Mouse (Mus musculus) G1E (cell line): ENCODE measurements around the gene Wdfy3.

ENCODE experiments used
- CTCF ChIP-seq: IDR thresholded peaks from 2 replicates; pipeline ENCODE4 v1.5.1; 2012; ENCODE audit warnings: low read depth, low read length, inconsistent platforms, mixed read lengths
- GATA1 ChIP-seq: IDR thresholded peaks from 2 replicates; pipeline ENCODE4 v1.6.1; 2012; ENCODE audit warnings: borderline replicate concordance, low read length, inconsistent platforms, mixed read lengths
- POLR2AphosphoS5 ChIP-seq: IDR thresholded peaks from 2 replicates; pipeline ENCODE4 v1.6.1; 2012; ENCODE audit warnings: low read depth, low read length, inconsistent platforms; ENCODE audit not compliant: insufficient replicate concordance
- TAL1 ChIP-seq: conservative IDR thresholded peaks from 2 replicates; pipeline ENCODE4 v1.6.1; 2012; ENCODE audit warnings: low read depth, low read length, inconsistent platforms, mixed read lengths

- TF ChIP-seq CTCF (no peak), GATA1 (no peak), TAL1 (no peak), POLR2AphosphoS5 (no peak)
Observed at GRCm38 (mm10) chr5:101790560-101790959, 279.2 kb downstream of the Wdfy3 start.
